Mouse (Mus musculus) myocyte (in vitro differentiated cells): ENCODE data around the gene Dnajc14. TPM values are rescaled to one million over a fixed set of nuclear protein-coding genes. Genes with fewer than 3 reads are reported as not detected.
A peak's percentile ranks its signal among the peaks of the same experiment; 100 is the strongest.

Experiments
- H3K27me3 ChIP-seq: one replicate; pipeline ENCODE4 v1.6.1; 2011; ENCODE audit not compliant: control insufficient read depth, insufficient read depth, insufficient read length
- H3K36me3 ChIP-seq: one replicate; pipeline ENCODE4 v1.6.1; 2011; ENCODE audit not compliant: control insufficient read depth, insufficient read depth
- H3K4me2 ChIP-seq: one replicate; pipeline ENCODE4 v1.6.1; 2011; ENCODE audit warnings: low read depth, control low read depth
- H3K4me3 ChIP-seq: one replicate; pipeline ENCODE4 v1.5.1; 2011; ENCODE audit warnings: mild to moderate bottlenecking, control low read depth, moderate library complexity
- H3K79me2 ChIP-seq: one replicate; pipeline ENCODE4 v1.6.1; 2011; ENCODE audit not compliant: control insufficient read depth, insufficient read depth
- H3ac ChIP-seq: one replicate; pipeline ENCODE4 v1.6.1; 2011; ENCODE audit not compliant: control insufficient read depth, insufficient read length
- CEBPB ChIP-seq: IDR thresholded peaks from 2 replicates; pipeline ENCODE4 v1.6.1; 2011; ENCODE audit warnings: mild to moderate bottlenecking, moderate library complexity; ENCODE audit not compliant: poor library complexity, insufficient read depth, severe bottlenecking
- E2F4 ChIP-seq: IDR thresholded peaks from one replicate; pipeline ENCODE4 v1.6.1; 2011; ENCODE audit warnings: mild to moderate bottlenecking, control low read depth, moderate library complexity; ENCODE audit not compliant: insufficient read depth
- MAX ChIP-seq: IDR thresholded peaks from one replicate; pipeline ENCODE4 v1.6.1; 2011; ENCODE audit warnings: low read depth, mild to moderate bottlenecking, control low read depth
- MYOD1 ChIP-seq, 3 experiments: IDR thresholded peaks; one replicate each; pipeline ENCODE4 v1.6.1; 2011; ENCODE audit warnings: control low read depth in 2 of 3, low read depth in 2 of 3, mild to moderate bottlenecking in 2 of 3, moderate library complexity in 1 of 3; ENCODE audit not compliant: insufficient read length in 2 of 3, control insufficient read depth in 1 of 3
- MYOG ChIP-seq, 3 experiments: IDR thresholded peaks; one replicate each; pipeline ENCODE4 v1.6.1; 2011; ENCODE audit warnings: control low read depth in 2 of 3, low read depth in 2 of 3, mild to moderate bottlenecking in 2 of 3; ENCODE audit not compliant: insufficient read length in 2 of 3, control insufficient read depth in 1 of 3, insufficient read depth in 1 of 3
- POLR2A ChIP-seq: IDR thresholded peaks from one replicate; pipeline ENCODE4 v1.6.1; 2011; ENCODE audit warnings: low read depth, mild to moderate bottlenecking, control low read depth, moderate library complexity; ENCODE audit not compliant: insufficient read length
- POLR2AphosphoS2 ChIP-seq: IDR thresholded peaks from one replicate; pipeline ENCODE4 v1.6.1; 2011; ENCODE audit warnings: low read depth, control low read depth; ENCODE audit not compliant: insufficient read length
- REST ChIP-seq: IDR thresholded peaks from one replicate; pipeline ENCODE4 v1.6.1; 2011; ENCODE audit warnings: mild to moderate bottlenecking, control low read depth, moderate library complexity; ENCODE audit not compliant: insufficient read depth, insufficient read length
- SRF ChIP-seq: IDR thresholded peaks from one replicate; pipeline ENCODE4 v1.6.1; 2011; ENCODE audit warnings: low read depth; ENCODE audit not compliant: control insufficient read depth, insufficient read length
- TCF12 ChIP-seq: IDR thresholded peaks from one replicate; pipeline ENCODE4 v1.6.1; 2011; ENCODE audit warnings: mild to moderate bottlenecking, control low read depth; ENCODE audit not compliant: poor library complexity, insufficient read depth, severe bottlenecking
- TCF3 ChIP-seq: IDR thresholded peaks from one replicate; pipeline ENCODE4 v1.6.1; 2011; ENCODE audit warnings: low read depth, control low read depth; ENCODE audit not compliant: insufficient read length
- USF1 ChIP-seq: IDR thresholded peaks from one replicate; pipeline ENCODE4 v1.6.1; 2011; ENCODE audit warnings: low read depth, mild to moderate bottlenecking, control low read depth, moderate library complexity
- polyA plus RNA-seq: library from polyadenylated mRNA; unstranded; fragments of >200 nt; fragmentation: generic; extraction: Trizol; gene quantifications from one replicate; pipeline ENCODE4 v1.2.1, GENCODE M21; 2012; ENCODE audit warnings: missing spikeins

The Dnajc14 gene
- 39.0 TPM for polyA plus RNA-seq

- Histone ChIP-seq H3K36me3 (peaks cover 3% of the 10 kb centered on the region), H3K4me3 (peak within 1 kb of the TSS; percentile 99), H3K27me3 (no peaks in the 10 kb centered on the region), H3ac (peak within 1 kb of the TSS; percentile 52), H3K79me2 (peaks cover 50% of the 10 kb centered on the region), H3K4me2 (peak within 1 kb of the TSS; percentile 99)
- TF ChIP-seq CEBPB (no peak), POLR2A (peak; percentile 55)
Observed at GRCm38 (mm10) chr10:128803771-128804270, at the start of gene Dnajc14. Gene Dnajc14 (plus strand): TSS chr10:128804062.

- H3K4me3 ChIP-seq, result no peak overlapping the region
- H3ac ChIP-seq, result no peak overlapping the region
- no peaks in the 10 kb centered on the region for H3K79me2 ChIP-seq
- no peak overlapping the region for H3K4me2 ChIP-seq
- no peaks in the 10 kb centered on the region for H3K27me3 ChIP-seq
- TF ChIP-seq USF1, result no peak
- TF ChIP-seq MAX, result no peak
- TF ChIP-seq SRF, result no peak
- TF ChIP-seq MYOG (IDR thresholded peaks at IDR 0.05; ENCODE audit: control insufficient read depth in 1 of 3, insufficient read depth in 1 of 3, insufficient read length in 2 of 3, low read depth in 2 of 3), result no peak
- no peak for TF ChIP-seq POLR2A
- no peak for TF ChIP-seq CEBPB
- no peak for TF ChIP-seq E2F4
- no peak for TF ChIP-seq MYOD1 (IDR thresholded peaks at IDR 0.05; ENCODE audit: control insufficient read depth in 1 of 3, insufficient read length in 2 of 3, low read depth in 2 of 3)
- TF ChIP-seq TCF12, result no peak
- no peak for TF ChIP-seq REST
- TF ChIP-seq POLR2AphosphoS2, result no peak
- TF ChIP-seq TCF3, result no peak
- no peaks in the 10 kb centered on the region for H3K36me3 ChIP-seq
Observed at GRCm38 (mm10) chr10:128772895-128773294, 31.0 kb upstream of the Dnajc14 start.

- Histone ChIP-seq H3K4me2 (no peak overlapping the region), H3K4me3 (no peak overlapping the region), H3K27me3 (no peaks in the 10 kb centered on the region), H3ac (no peak overlapping the region), H3K79me2 (no peaks in the 10 kb centered on the region), H3K36me3 (no peaks in the 10 kb centered on the region)
- TF ChIP-seq CEBPB (no peak), POLR2A (no peak), POLR2AphosphoS2 (no peak), MAX (no peak), MYOG (IDR thresholded peaks at IDR 0.05; ENCODE audit: control insufficient read depth in 1 of 3, insufficient read depth in 1 of 3, insufficient read length in 2 of 3, low read depth in 2 of 3) (no peak), TCF12 (no peak), SRF (no peak), REST (no peak), MYOD1 (IDR thresholded peaks at IDR 0.05; ENCODE audit: control insufficient read depth in 1 of 3, insufficient read length in 2 of 3, low read depth in 2 of 3) (no peak)
Observed at GRCm38 (mm10) chr10:128773685-128774084, 30.2 kb upstream of the Dnajc14 start.

- Histone ChIP-seq H3K4me3 (no peak overlapping the region), H3ac (no peak overlapping the region), H3K36me3 (no peaks in the 10 kb centered on the region), H3K4me2 (no peak overlapping the region), H3K79me2 (no peaks in the 10 kb centered on the region), H3K27me3 (no peaks in the 10 kb centered on the region)
- no peak for TF ChIP-seq MYOG (IDR thresholded peaks at IDR 0.05; ENCODE audit: control insufficient read depth in 1 of 3, insufficient read depth in 1 of 3, insufficient read length in 2 of 3, low read depth in 2 of 3)
- no peak for TF ChIP-seq TCF3
- no peak for TF ChIP-seq POLR2AphosphoS2
- no peak for TF ChIP-seq REST
- no peak for TF ChIP-seq CEBPB
- TF ChIP-seq POLR2A, result no peak
- no peak for TF ChIP-seq SRF
- no peak for TF ChIP-seq TCF12
- no peak for TF ChIP-seq E2F4
- TF ChIP-seq MAX, result no peak
- no peak for TF ChIP-seq USF1
- TF ChIP-seq MYOD1 (IDR thresholded peaks at IDR 0.05; ENCODE audit: control insufficient read depth in 1 of 3, insufficient read length in 2 of 3, low read depth in 2 of 3), result no peak
Observed at GRCm38 (mm10) chr10:128778441-128778840, 25.4 kb upstream of the Dnajc14 start.

- no peaks in the 10 kb centered on the region for H3K36me3 ChIP-seq
- H3K4me2 ChIP-seq, result peak overlapping the region; percentile 81
- H3K79me2 ChIP-seq, result no peaks in the 10 kb centered on the region
- no peak overlapping the region for H3ac ChIP-seq
- H3K27me3 ChIP-seq, result no peaks in the 10 kb centered on the region
- TF ChIP-seq TCF12 (peak; percentile 28), MYOG (IDR thresholded peaks at IDR 0.05; ENCODE audit: control insufficient read depth in 1 of 3, insufficient read depth in 1 of 3, insufficient read length in 2 of 3, low read depth in 2 of 3) (peak in 1 of 3 experiments; percentile 9), TCF3 (no peak), POLR2A (peak; percentile 35)
- H3K4me3 ChIP-seq, result no peak overlapping the region
Observed at GRCm38 (mm10) chr10:128779011-128779795, 24.7 kb upstream of the Dnajc14 start.
